Mouse (Mus musculus): Measurements from ENCODE around the gene Fam129b. TPM values are rescaled to one million over a fixed set of nuclear protein-coding genes. Genes with fewer than 3 reads are reported as not detected.

Fam129b gene
- polyA plus RNA-seq, 1 experiment from 2014 or later: 13.8 TPM

DNA sequence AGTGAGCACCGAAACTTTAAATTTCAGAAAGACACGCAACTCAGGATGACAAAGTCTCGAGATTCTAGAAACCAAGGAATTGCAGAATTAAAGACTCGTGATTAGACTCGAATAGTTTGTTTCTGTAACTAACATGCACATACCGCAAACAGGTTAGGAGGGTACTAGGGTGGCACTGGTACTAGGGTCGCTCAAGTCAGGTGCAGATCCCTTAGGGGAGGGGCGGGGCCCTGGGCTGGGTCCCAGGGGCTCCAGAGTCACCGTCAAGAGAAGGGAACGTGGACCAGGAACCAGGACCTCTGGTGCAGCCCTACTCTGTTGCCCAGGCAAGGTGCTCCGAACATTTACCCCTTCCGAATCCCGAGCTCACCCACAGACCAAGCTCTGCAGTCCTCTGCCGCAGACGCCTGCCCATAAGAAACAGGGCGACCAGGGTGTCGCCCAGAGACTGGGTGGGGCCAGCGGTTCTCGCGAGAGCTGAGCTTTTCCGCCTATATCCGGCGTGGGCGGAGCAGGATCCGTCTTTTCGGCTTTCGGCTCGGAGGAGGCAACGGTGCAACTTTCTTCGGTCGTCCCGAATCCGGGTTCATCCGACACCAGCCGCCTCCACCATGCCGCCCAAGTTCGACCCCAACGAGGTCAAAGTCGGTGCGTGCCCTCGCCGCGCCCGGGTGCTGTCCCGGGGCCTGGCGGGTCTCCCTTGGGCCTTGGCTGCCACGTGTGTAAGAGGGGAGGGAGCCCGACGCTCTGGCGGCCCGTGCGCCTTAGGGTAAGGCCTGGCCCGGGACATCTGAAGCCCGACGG lies 85.5 kb downstream of the Fam129b start, which contains the start of the genes Rpl12 and Lrsam1:
Gene Rpl12, plus strand, starts transcription at position 368 of the 804 bp plus-strand sequence.
Gene Lrsam1, minus strand, starts transcription at position 423 of the 804 bp plus-strand sequence.
- Histone ChIP-seq H3K4me2 (ENCODE audit: low read length) (peak within 1 kb of the TSS; percentile 92), H3K9me3 (replicated peaks; ENCODE audit: control insufficient read depth, low read length) (no peaks in the 10 kb centered on the region), H3K27me3 (replicated peaks; ENCODE audit: control insufficient read depth, insufficient read depth, low read length) (no peaks in the 10 kb centered on the region), H3K4me3 (ENCODE audit: low read depth, low read length) (peak within 1 kb of the TSS; percentile 75), H3K4me1 (ENCODE audit: control insufficient read depth, insufficient read depth, low read length) (peaks cover 16% of the 10 kb centered on the region), H3K9ac (ENCODE audit: low read length) (peak within 1 kb of the TSS; percentile 93), H3K36me3 (ENCODE audit: control insufficient read depth, insufficient read depth, low read length) (peaks cover 36% of the 10 kb centered on the region), H3K27ac (ENCODE audit: low read depth, low read length) (peak within 1 kb of the TSS; percentile 74)
- DNase-seq (ENCODE audit: low spot score) (peak; percentile 97), ATAC-seq (peak; percentile 97)
- WGBS: 4% methylated on average over 55 of the region's 55 CpGs

DNA sequence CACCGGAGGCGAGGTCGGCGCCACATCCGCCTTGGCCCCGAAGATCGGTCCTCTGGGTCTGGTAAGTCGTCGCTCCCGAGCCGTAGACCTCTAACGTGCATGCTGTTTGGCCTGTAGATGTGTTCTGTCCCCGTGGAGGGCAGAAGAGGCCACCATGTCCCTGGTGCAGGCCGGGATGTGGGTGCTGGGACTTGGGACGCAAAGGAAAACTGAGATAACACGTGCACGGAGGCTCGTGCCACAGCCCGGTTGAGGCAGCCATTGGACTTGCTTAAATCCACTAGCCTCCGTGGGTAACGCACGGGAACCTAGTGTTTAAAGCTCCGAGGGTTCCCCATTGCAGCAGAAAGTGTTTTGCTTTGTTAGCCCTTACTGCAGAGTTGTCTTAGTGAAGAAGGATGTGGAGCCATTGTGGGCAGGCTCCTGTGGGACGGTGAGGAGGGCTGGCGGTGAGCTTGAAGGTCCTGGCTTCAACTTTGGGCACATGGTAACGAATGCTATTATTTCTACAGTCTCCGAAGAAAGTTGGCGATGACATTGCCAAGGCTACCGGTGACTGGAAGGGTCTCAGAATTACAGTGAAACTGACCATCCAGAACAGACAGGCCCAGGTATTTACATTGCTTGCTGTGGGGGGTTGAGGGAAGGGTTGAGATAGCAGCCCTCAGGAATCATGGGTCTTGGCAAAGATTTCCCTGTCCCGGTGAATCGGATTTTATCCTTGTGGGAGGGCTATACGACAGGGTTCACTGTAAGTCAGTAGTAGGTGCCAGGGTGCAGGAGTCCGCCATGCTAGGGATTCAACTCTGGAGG lies 86.4 kb downstream of the Fam129b start:
- Histone ChIP-seq H3K9ac (ENCODE audit: low read length) (peak overlapping the region; percentile 93), H3K27me3 (replicated peaks; ENCODE audit: control insufficient read depth, insufficient read depth, low read length) (no peaks in the 10 kb centered on the region), H3K36me3 (ENCODE audit: control insufficient read depth, insufficient read depth, low read length) (peaks cover 36% of the 10 kb centered on the region), H3K27ac (ENCODE audit: low read depth, low read length) (peak overlapping the region; percentile 74), H3K9me3 (replicated peaks; ENCODE audit: control insufficient read depth, low read length) (no peaks in the 10 kb centered on the region), H3K4me1 (ENCODE audit: control insufficient read depth, insufficient read depth, low read length) (peaks cover 16% of the 10 kb centered on the region), H3K4me2 (ENCODE audit: low read length) (peak overlapping the region; percentile 92), H3K4me3 (ENCODE audit: low read depth, low read length) (peak overlapping the region; percentile 75)
- DNase-seq (ENCODE audit: low spot score) (peak; percentile 20), ATAC-seq (no peak)
- WGBS: 1% methylated on average over 33 of the region's 33 CpGs

DNA sequence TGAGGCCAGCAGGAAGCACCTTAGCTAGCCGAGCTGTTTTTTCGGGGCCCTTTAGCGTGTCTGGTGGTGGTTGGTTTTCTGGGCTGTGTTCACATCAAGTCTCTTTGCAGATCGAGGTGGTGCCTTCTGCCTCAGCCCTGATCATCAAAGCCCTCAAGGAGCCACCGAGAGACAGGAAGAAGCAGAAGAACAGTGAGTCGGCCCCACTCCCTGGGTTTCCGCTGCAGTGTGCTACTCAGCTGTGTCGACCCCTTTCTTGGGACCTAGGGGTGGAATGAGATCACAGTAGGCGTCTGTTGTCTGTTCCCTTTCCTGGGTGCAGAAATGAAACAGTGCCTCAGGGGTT lies 86.9 kb downstream of the Fam129b start:
- 6% methylated on average over 9 of the region's 9 CpGs for WGBS
- peaks cover 20% of the 10 kb centered on the region for H3K4me1 ChIP-seq (ENCODE audit: control insufficient read depth, insufficient read depth, low read length)
- no peak for DNase-seq (ENCODE audit: low spot score)
- H3K9ac ChIP-seq (ENCODE audit: low read length): peak overlapping the region; percentile 93
- H3K27me3 ChIP-seq (replicated peaks; ENCODE audit: control insufficient read depth, insufficient read depth, low read length): no peaks in the 10 kb centered on the region
- peak overlapping the region; percentile 75 for H3K4me3 ChIP-seq (ENCODE audit: low read depth, low read length)
- ATAC-seq: no peak
- peaks cover 34% of the 10 kb centered on the region for H3K36me3 ChIP-seq (ENCODE audit: control insufficient read depth, insufficient read depth, low read length)
- H3K9me3 ChIP-seq (replicated peaks; ENCODE audit: control insufficient read depth, low read length): no peaks in the 10 kb centered on the region
- H3K27ac ChIP-seq (ENCODE audit: low read depth, low read length): no peak overlapping the region
- peak overlapping the region; percentile 92 for H3K4me2 ChIP-seq (ENCODE audit: low read length)

DNA sequence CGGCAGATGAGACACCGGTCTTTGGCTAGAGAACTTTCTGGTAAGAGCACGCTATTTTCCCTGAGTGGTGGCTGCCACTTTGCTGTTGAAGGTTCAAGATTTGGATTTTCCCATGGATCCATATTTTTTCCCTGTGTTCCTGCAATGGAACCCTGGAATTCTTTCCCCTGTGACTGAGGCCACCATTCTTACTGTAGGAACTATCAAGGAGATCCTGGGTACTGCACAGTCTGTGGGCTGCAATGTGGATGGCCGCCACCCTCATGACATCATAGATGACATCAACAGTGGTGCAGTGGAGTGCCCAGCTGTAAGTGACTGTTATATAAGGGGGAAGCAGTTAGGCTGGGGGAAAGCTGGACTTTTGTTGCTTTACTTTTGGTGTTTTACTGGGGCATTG lies 87.6 kb downstream of the Fam129b start:
- ATAC-seq (no peak), DNase-seq (ENCODE audit: low spot score) (no peak)
- H3K36me3 ChIP-seq (ENCODE audit: control insufficient read depth, insufficient read depth, low read length): peaks cover 30% of the 10 kb centered on the region
- 74% methylated on average over 4 of the region's 4 CpGs for WGBS
- H3K4me3 ChIP-seq (ENCODE audit: low read depth, low read length): no peak overlapping the region
- peak overlapping the region; percentile 92; the same call in 1 of the 2 replicates for H3K4me2 ChIP-seq (ENCODE audit: low read length)
- no peaks in the 10 kb centered on the region for H3K9me3 ChIP-seq (replicated peaks; ENCODE audit: control insufficient read depth, low read length)
- no peaks in the 10 kb centered on the region for H3K27me3 ChIP-seq (replicated peaks; ENCODE audit: control insufficient read depth, insufficient read depth, low read length)
- peaks cover 20% of the 10 kb centered on the region for H3K4me1 ChIP-seq (ENCODE audit: control insufficient read depth, insufficient read depth, low read length)
- no peak overlapping the region for H3K27ac ChIP-seq (ENCODE audit: low read depth, low read length)
- H3K9ac ChIP-seq (ENCODE audit: low read length): peak overlapping the region; percentile 93; the same call in 1 of the 2 replicates

DNA sequence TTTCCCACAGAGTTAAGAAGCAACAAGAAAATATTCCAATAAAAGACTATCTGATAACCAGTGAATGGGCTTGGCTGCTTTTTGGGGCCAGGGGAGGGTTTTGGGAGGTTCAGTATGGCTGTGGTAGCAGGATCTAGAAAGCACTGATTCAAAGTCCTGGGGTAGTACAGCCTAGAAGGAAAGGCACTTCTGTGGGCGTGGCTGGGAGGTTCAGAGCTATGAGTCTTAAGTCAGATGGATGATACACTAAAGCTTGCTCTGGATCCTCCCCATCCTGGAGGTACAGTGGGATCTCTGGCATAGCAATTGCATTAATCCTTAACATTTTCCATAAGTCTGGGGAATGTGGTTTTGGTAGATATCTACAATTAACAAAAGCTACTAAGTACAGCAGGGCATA lies 88.1 kb downstream of the Fam129b start:
- DNase-seq (ENCODE audit: low spot score) (no peak), ATAC-seq (no peak)
- Histone ChIP-seq H3K4me2 (ENCODE audit: low read length) (no peak overlapping the region), H3K4me3 (ENCODE audit: low read depth, low read length) (no peak overlapping the region), H3K36me3 (ENCODE audit: control insufficient read depth, insufficient read depth, low read length) (peaks cover 30% of the 10 kb centered on the region), H3K4me1 (ENCODE audit: control insufficient read depth, insufficient read depth, low read length) (peaks cover 20% of the 10 kb centered on the region), H3K9me3 (replicated peaks; ENCODE audit: control insufficient read depth, low read length) (no peaks in the 10 kb centered on the region), H3K27me3 (replicated peaks; ENCODE audit: control insufficient read depth, insufficient read depth, low read length) (no peaks in the 10 kb centered on the region), H3K9ac (ENCODE audit: low read length) (no peak overlapping the region; the same call in 1 of the 2 replicates), H3K27ac (ENCODE audit: low read depth, low read length) (no peak overlapping the region)
- WGBS: 65% methylated on average over 1 of the region's 1 CpGs

DNA sequence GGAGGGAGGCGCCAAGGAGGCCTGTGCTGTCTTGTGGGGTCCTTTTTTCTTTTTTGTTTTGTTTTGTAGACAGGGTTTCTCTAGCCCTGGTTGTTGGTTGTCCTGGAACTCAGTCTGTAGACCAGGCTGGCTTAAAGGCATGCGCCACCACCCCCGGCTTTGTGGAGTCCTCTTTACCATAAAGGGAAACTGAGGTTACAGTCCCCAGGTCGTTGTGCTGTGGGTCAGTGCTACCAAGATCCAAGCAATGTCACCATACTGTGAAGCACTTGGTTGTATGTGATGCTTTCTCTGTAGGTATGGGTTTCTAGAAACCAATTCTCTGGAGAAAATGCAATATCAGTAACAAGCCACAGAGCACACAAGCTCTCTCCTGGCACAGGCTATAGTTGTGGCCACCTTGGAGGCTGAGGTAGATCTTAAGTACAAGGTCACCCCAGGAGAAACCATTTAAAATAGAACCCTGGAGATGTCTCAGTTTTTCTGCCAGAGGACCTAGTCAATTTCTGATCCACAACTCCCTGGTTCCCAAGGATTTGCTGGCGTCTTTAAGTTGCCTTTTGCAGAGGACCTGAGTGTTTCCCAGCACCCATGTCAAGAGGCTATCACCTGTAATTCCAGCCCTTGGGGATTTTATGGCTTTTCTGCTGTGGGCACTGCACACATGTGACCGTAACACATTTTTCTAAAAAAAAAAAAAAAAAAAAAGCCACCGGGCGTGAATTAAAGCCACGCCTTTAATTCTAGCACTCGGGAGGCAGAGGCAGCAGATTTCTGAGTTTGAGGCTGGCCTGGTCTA lies 88.9 kb downstream of the Fam129b start:
- no peak overlapping the region for H3K4me3 ChIP-seq (ENCODE audit: low read depth, low read length)
- ATAC-seq (no peak), DNase-seq (ENCODE audit: low spot score) (no peak)
- H3K4me2 ChIP-seq (ENCODE audit: low read length): no peak overlapping the region
- WGBS: 25% methylated on average over 10 of the region's 10 CpGs
- peaks cover 20% of the 10 kb centered on the region for H3K4me1 ChIP-seq (ENCODE audit: control insufficient read depth, insufficient read depth, low read length)
- H3K9ac ChIP-seq (ENCODE audit: low read length): no peak overlapping the region
- H3K27me3 ChIP-seq (replicated peaks; ENCODE audit: control insufficient read depth, insufficient read depth, low read length): no peaks in the 10 kb centered on the region
- no peaks in the 10 kb centered on the region for H3K9me3 ChIP-seq (replicated peaks; ENCODE audit: control insufficient read depth, low read length)
- no peak overlapping the region for H3K27ac ChIP-seq (ENCODE audit: low read depth, low read length)
- H3K36me3 ChIP-seq (ENCODE audit: control insufficient read depth, insufficient read depth, low read length): peaks cover 30% of the 10 kb centered on the region

DNA sequence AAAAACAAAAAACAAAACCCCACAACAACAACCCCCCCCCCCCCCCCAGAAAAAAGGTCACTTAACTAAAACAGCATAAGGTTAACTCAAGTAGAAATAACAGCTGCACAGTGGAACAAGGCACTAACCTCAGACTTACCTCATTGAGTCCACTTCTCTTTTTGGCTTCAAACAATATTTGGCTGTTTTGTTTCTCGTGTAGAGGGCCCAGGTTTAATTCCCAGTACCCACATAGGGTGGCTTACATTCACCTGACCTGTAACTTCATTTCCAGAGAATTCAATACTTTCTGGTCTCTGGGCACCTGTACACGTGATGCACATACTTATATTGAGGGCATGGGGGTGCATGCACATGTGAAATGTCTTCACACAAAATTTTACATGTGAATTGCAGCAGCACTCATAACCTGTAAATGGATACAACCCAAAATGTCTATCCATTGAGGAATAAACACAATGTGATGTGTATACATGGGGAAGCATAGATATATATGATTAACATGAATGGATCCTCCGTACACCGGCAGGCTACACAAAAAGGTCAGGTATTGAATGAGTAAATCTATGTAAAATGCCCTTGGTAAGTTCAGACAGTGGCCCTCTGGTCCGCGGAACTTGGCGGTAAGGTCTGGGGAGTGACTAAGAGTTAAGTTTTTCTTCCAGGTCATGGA lies 89.7 kb downstream of the Fam129b start:
- Histone ChIP-seq H3K9ac (ENCODE audit: low read length) (no peak overlapping the region), H3K4me1 (ENCODE audit: control insufficient read depth, insufficient read depth, low read length) (peaks cover 18% of the 10 kb centered on the region), H3K27me3 (replicated peaks; ENCODE audit: control insufficient read depth, insufficient read depth, low read length) (no peaks in the 10 kb centered on the region), H3K4me2 (ENCODE audit: low read length) (peak overlapping the region; percentile 86; the same call in 1 of the 2 replicates), H3K27ac (ENCODE audit: low read depth, low read length) (no peak overlapping the region), H3K4me3 (ENCODE audit: low read depth, low read length) (no peak overlapping the region), H3K36me3 (ENCODE audit: control insufficient read depth, insufficient read depth, low read length) (peaks cover 30% of the 10 kb centered on the region), H3K9me3 (replicated peaks; ENCODE audit: control insufficient read depth, low read length) (no peaks in the 10 kb centered on the region)
- no peak for ATAC-seq
- no peak for DNase-seq (ENCODE audit: low spot score)
- WGBS: 11% methylated on average over 7 of the region's 7 CpGs

DNA sequence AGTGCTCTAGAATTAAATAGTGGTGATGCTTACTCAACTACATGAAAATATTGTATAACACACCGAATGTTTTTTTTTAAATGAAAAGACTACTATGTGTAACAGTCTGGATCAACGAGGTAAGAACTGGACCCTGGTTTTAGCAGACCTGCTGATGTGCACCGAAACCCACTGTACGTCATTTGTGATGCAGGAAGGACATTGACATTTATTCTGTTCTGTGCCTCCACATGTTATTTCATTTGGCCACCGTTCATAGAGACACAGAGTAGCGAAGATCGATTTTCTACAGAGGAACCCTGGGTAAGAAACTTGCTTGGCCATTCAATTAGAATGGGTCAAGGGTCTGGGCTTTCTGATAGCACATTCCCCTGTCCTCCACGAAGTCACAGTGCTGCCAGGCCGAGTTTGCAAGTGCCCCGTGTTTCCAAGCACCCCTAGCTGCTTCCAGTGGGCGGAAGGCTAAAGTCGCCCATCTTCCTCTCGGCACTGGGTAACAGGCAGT lies 90.3 kb downstream of the Fam129b start:
- ATAC-seq: no peak
- 12% methylated on average over 13 of the region's 13 CpGs for WGBS
- peaks cover 14% of the 10 kb centered on the region; the same call in 1 of the 2 replicates for H3K4me1 ChIP-seq (ENCODE audit: control insufficient read depth, insufficient read depth, low read length)
- no peaks in the 10 kb centered on the region for H3K27me3 ChIP-seq (replicated peaks; ENCODE audit: control insufficient read depth, insufficient read depth, low read length)
- no peak for DNase-seq (ENCODE audit: low spot score)
- peak overlapping the region; percentile 78 for H3K9ac ChIP-seq (ENCODE audit: low read length)
- peak overlapping the region; percentile 86 for H3K4me2 ChIP-seq (ENCODE audit: low read length)
- H3K9me3 ChIP-seq (replicated peaks; ENCODE audit: control insufficient read depth, low read length): no peaks in the 10 kb centered on the region
- peaks cover 30% of the 10 kb centered on the region for H3K36me3 ChIP-seq (ENCODE audit: control insufficient read depth, insufficient read depth, low read length)
- H3K4me3 ChIP-seq (ENCODE audit: low read depth, low read length): peak overlapping the region; percentile 63
- peak overlapping the region; percentile 90 for H3K27ac ChIP-seq (ENCODE audit: low read depth, low read length)

Measured in forebrain, embryonic 14.5 days (tissue).